Mouse (Mus musculus) midbrain, embryonic 11.5 days (tissue): ENCODE results near the gene Eps15l1. TPM values are rescaled to one million over a fixed set of nuclear protein-coding genes. Genes with fewer than 3 reads are reported as not detected.

ENCODE experiments used
- ATAC-seq: fragments of 200-750 bp; cut with Nextera tagmentation; 2 replicates; pipeline ENCODE4 v1.8.0; 2017; ENCODE audit warnings: moderate TSS enrichment, moderate library complexity; ENCODE audit not compliant: low FRiP score
- DNase-seq: peaks from one replicate; pipeline ENCODE4 v3.0.0; 2015; ENCODE audit warnings: low spot score; ENCODE audit errors: missing footprints
- H3K27ac ChIP-seq: fragments of 300-500 bp; sonication (generic); 2 replicates; pipeline ENCODE4 v1.5.1; 2014; ENCODE audit warnings: low read depth, low read length
- H3K27me3 ChIP-seq: fragments of 300-500 bp; sonication (generic); 2 replicates; pipeline ENCODE4 v1.6.1; 2014; ENCODE audit warnings: mild to moderate bottlenecking, low read length, moderate library complexity, mixed read lengths; ENCODE audit not compliant: control insufficient read depth, insufficient read depth
- H3K36me3 ChIP-seq: fragments of 300-500 bp; sonication (generic); 2 replicates; pipeline ENCODE4 v1.6.1; 2014; ENCODE audit warnings: mild to moderate bottlenecking, low read length, moderate library complexity, mixed read lengths; ENCODE audit not compliant: control insufficient read depth, insufficient read depth
- H3K4me1 ChIP-seq: fragments of 300-500 bp; sonication (generic); 2 replicates; pipeline ENCODE4 v1.6.1; 2014; ENCODE audit warnings: low read length; ENCODE audit not compliant: control insufficient read depth, insufficient read depth
- H3K4me2 ChIP-seq: fragments of 300-500 bp; sonication (generic); 2 replicates; pipeline ENCODE4 v1.6.1; 2014; ENCODE audit warnings: mild to moderate bottlenecking, moderate library complexity
- H3K4me3 ChIP-seq: fragments of 300-500 bp; sonication (generic); 2 replicates; pipeline ENCODE4 v1.5.1; 2014; ENCODE audit warnings: low read depth, low read length
- H3K9ac ChIP-seq: fragments of 300-500 bp; sonication (generic); 2 replicates; pipeline ENCODE4 v1.6.1; 2014; ENCODE audit warnings: low read length
- H3K9me3 ChIP-seq: fragments of 300-500 bp; sonication (generic); 2 replicates; pipeline ENCODE4 v1.6.1; 2016; ENCODE audit warnings: low read length; ENCODE audit not compliant: control insufficient read depth
- WGBS: fragments of 180-500 bp; shearing (Covaris S2); extraction: QIAGEN DNeasy Blood & Tissue Kit; methylation state at CpG from one replicate; pipeline ENCODE4 v1.1.7; 2014; 5-methylcytosine and 5-hydroxymethylcytosine counted together
- polyA plus RNA-seq: library from polyadenylated mRNA; unstranded; fragments of >200 nt; fragmentation: Nextera tagmentation; extraction: Ambion mirVana; gene quantifications from 2 replicates; pipeline ENCODE4 v1.2.1, GENCODE M21; 2014

Gene Eps15l1
- 67.6 and 71.3 TPM in 2 replicates for polyA plus RNA-seq

- Histone ChIP-seq H3K9ac (peak within 1 kb of the TSS; percentile 87), H3K27ac (peak within 1 kb of the TSS; percentile 32; the same call in 1 of the 2 replicates), H3K27me3 (no peaks in the 10 kb centered on the region), H3K4me1 (peaks cover 11% of the 10 kb centered on the region), H3K4me3 (peak within 1 kb of the TSS; percentile 94), H3K36me3 (0 out of 2 replicates have a peak, but pooled peaks cover 3% of the 10 kb centered on the region), H3K9me3 (no peaks in the 10 kb centered on the region), H3K4me2 (peak within 1 kb of the TSS; percentile 64)
- DNase-seq: peak; percentile 100
- peak; percentile 97 for ATAC-seq
- WGBS: 1% methylated on average over 48 of the region's 48 CpGs
Observed at GRCm38 (mm10) chr8:72421362-72422335, at the start of gene Eps15l1. Eps15l1 (minus strand) TSS chr8:72421460.

DNA sequence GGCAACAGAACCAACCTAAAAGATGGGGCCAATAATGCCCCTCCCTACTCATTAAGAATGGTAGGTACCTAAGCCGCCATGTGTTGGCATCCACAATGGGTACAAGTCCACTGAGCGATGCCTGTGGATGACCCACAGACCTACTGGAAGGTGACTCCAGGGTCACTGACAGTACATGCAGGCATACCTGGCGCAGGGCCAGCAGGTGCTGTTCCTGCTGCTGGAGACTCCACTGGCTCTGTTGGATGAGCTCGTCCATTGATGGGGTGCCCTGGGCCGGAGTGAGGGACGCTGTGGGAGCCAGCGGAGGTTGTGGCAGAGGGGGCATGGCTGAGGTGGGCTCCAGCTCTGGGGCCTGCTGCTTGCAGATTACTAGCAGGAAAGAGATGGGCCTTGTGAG is 49.4 kb upstream of the Eps15l1 start:
- H3K27ac ChIP-seq: no peak overlapping the region
- DNase-seq (no peak), ATAC-seq (no peak)
- H3K36me3 ChIP-seq: peaks cover 50% of the 10 kb centered on the region
- no peak overlapping the region for H3K4me2 ChIP-seq
- H3K4me1 ChIP-seq: peaks cover 3% of the 10 kb centered on the region
- H3K9me3 ChIP-seq: no peaks in the 10 kb centered on the region
- no peak overlapping the region for H3K9ac ChIP-seq
- H3K27me3 ChIP-seq: no peaks in the 10 kb centered on the region
- H3K4me3 ChIP-seq: no peak overlapping the region
- 94% methylated on average over 7 of the region's 7 CpGs for WGBS

- no peaks in the 10 kb centered on the region for H3K27me3 ChIP-seq
- H3K4me2 ChIP-seq: no peak overlapping the region
- no peak for DNase-seq
- peaks cover 57% of the 10 kb centered on the region for H3K36me3 ChIP-seq
- no peaks in the 10 kb centered on the region for H3K9me3 ChIP-seq
- peaks cover 3% of the 10 kb centered on the region for H3K4me1 ChIP-seq
- H3K9ac ChIP-seq: no peak overlapping the region
- H3K27ac ChIP-seq: no peak overlapping the region
- ATAC-seq: no peak
- 95% methylated on average over 8 of the region's 8 CpGs for WGBS
- H3K4me3 ChIP-seq: no peak overlapping the region
Observed at GRCm38 (mm10) chr8:72469984-72470383, 48.7 kb upstream of the Eps15l1 start.

DNA sequence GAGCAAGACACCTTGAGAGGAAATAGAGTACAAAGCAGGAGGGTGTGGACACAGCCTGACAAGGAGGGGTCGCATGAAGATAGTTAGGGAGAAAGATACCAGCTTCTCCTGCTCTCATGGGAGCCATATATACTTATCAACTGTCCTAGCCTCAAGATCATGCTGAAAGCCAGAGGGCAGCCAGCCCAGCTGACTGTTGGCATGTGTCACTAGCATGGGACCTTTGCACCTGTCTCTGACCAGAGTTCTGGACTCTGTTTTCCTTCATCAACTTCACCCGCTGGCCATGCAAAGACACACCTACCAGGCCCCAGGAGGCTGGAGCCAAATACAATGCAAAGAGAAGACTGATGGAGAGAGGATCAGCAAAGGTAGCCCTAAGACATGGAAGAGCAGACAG is 48.0 kb upstream of the Eps15l1 start:
- DNase-seq (no peak), ATAC-seq (no peak)
- no peak overlapping the region for H3K4me2 ChIP-seq
- no peak overlapping the region for H3K9ac ChIP-seq
- no peak overlapping the region for H3K27ac ChIP-seq
- H3K4me3 ChIP-seq: no peak overlapping the region
- no peaks in the 10 kb centered on the region for H3K27me3 ChIP-seq
- H3K9me3 ChIP-seq: no peaks in the 10 kb centered on the region
- H3K36me3 ChIP-seq: peaks cover 63% of the 10 kb centered on the region
- peaks cover 2% of the 10 kb centered on the region for H3K4me1 ChIP-seq
- WGBS: 88% methylated on average over 2 of the region's 2 CpGs

DNA sequence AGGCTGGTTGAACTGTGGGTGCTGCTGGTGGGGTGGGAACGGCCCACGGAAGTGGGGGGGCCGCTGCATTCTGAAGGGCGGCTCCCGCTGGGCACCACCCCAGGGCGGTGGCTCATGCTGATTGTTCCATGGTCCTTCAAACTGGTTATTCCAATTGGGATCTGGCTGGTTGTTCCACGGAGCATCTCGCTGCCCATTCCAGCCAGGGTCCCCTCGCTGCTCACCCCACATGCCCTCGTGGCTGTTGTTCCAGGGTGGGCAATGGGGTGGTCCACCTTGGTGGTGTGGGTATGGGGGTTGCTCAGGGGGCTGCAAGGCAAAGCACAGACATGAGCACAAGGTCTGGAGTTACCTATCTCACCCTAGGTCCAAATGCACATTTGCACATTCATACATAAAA is 43.0 kb upstream of the Eps15l1 start:
- Histone ChIP-seq H3K36me3 (peaks cover 82% of the 10 kb centered on the region), H3K4me3 (no peak overlapping the region), H3K27ac (no peak overlapping the region), H3K4me2 (no peak overlapping the region), H3K9me3 (no peaks in the 10 kb centered on the region), H3K27me3 (no peaks in the 10 kb centered on the region), H3K9ac (no peak overlapping the region), H3K4me1 (no peaks in the 10 kb centered on the region)
- ATAC-seq: no peak
- peak; percentile 51 for DNase-seq
- over 99% methylated on average over 10 of the region's 10 CpGs for WGBS

GRCm38 (mm10) chr8:72459881-72460533 is 38.7 kb upstream of the Eps15l1 start:
- WGBS: 96% methylated on average over 4 of the region's 4 CpGs
- no peak for ATAC-seq
- no peak overlapping the region for H3K4me2 ChIP-seq
- no peaks in the 10 kb centered on the region for H3K27me3 ChIP-seq
- no peak overlapping the region for H3K4me3 ChIP-seq
- peaks cover 48% of the 10 kb centered on the region for H3K36me3 ChIP-seq
- no peaks in the 10 kb centered on the region for H3K4me1 ChIP-seq
- H3K27ac ChIP-seq: no peak overlapping the region
- no peak overlapping the region for H3K9ac ChIP-seq
- no peaks in the 10 kb centered on the region for H3K9me3 ChIP-seq
- no peak for DNase-seq

DNA sequence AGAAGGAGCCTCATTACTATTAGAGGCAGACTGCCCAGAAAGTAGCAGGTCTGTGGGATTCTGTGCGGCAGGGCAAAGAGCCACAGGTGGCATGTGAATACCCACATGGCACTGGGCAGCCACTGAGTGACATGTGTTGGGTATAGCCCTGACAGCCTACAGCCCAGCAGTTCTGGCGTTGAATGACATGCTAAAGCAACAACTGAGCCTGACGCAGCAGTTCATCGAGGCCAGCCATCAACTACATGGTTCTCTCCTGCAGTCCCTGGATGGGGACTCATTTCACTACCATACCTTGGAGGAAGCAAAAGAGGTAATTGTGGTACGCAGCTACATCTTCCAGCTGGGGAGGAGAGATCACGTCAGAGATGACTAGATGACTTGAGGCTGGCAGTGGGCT is 37.2 kb upstream of the Eps15l1 start:
- 93% methylated on average over 6 of the region's 6 CpGs for WGBS
- H3K36me3 ChIP-seq: peaks cover 37% of the 10 kb centered on the region

GRCm38 (mm10) chr8:72457806-72458205 is 36.5 kb upstream of the Eps15l1 start:
- no peak overlapping the region for H3K4me3 ChIP-seq
- no peak for ATAC-seq
- no peak overlapping the region for H3K4me2 ChIP-seq
- DNase-seq: peak; percentile 10
- H3K27ac ChIP-seq: no peak overlapping the region
- no peaks in the 10 kb centered on the region for H3K4me1 ChIP-seq
- H3K9ac ChIP-seq: no peak overlapping the region
- 91% methylated on average over 3 of the region's 3 CpGs for WGBS
- peaks cover 31% of the 10 kb centered on the region for H3K36me3 ChIP-seq
- no peaks in the 10 kb centered on the region for H3K27me3 ChIP-seq
- peaks cover 4% of the 10 kb centered on the region for H3K9me3 ChIP-seq

More for the DNA sequence above, 37.2 kb upstream of the Eps15l1 start:
- Histone ChIP-seq H3K9ac (no peak overlapping the region), H3K9me3 (peaks cover 2% of the 10 kb centered on the region), H3K4me3 (no peak overlapping the region), H3K27me3 (no peaks in the 10 kb centered on the region), H3K4me2 (no peak overlapping the region), H3K27ac (no peak overlapping the region), H3K4me1 (no peaks in the 10 kb centered on the region)
- DNase-seq (no peak), ATAC-seq (no peak)

GRCm38 (mm10) chr8:72455317-72455716 is 34.1 kb upstream of the Eps15l1 start:
- WGBS: 90% methylated on average over 4 of the region's 4 CpGs
- H3K4me2 ChIP-seq: no peak overlapping the region
- no peak for ATAC-seq
- peaks cover 4% of the 10 kb centered on the region for H3K9me3 ChIP-seq
- no peaks in the 10 kb centered on the region for H3K27me3 ChIP-seq
- H3K9ac ChIP-seq: no peak overlapping the region
- no peaks in the 10 kb centered on the region for H3K4me1 ChIP-seq
- no peak overlapping the region for H3K4me3 ChIP-seq
- no peak for DNase-seq
- peaks cover 11% of the 10 kb centered on the region for H3K36me3 ChIP-seq
- H3K27ac ChIP-seq: no peak overlapping the region
